Comparison of ENCODE assay signal across 7 mouse cellular contexts in genomic region chr1:167888816-167889215, GRCm38 (mm10).
DNase-seq lines count a peak whose midpoint lies in the region.

No protein-coding gene starts in this region.

- peak; percentile 48 for DNase-seq in ES-CJ7 (ENCODE audit: low read depth, low spot score)
- DNase-seq in ZHBTc4 (ENCODE audit: low read depth, low spot score): peak; percentile 22
- peak; percentile 63 for DNase-seq in hindbrain, embryonic 10.5 days (ENCODE audit: low spot score)
- peak; percentile 3 for DNase-seq in lung, postnatal 36 days
- no peak for DNase-seq in layer of hippocampus, postnatal 25 days (ENCODE audit: extremely low spot score in 1 of 2, low spot score in 1 of 2)
- no peak for DNase-seq in cerebellum, postnatal 36 days
- DNase-seq in B cell, adult 2 months: no peak

- 0 out of 2 replicates have a peak overlapping the region, but pooled peaks have one; percentile 42 for H3K27ac ChIP-seq in hindbrain, embryonic 10.5 days

- H3K4me3 ChIP-seq in hindbrain, embryonic 10.5 days: peak overlapping the region; percentile 34

- no peaks in the 10 kb centered on the region for H3K36me3 ChIP-seq in hindbrain, embryonic 10.5 days

- no peaks in the 10 kb centered on the region for H3K9me3 ChIP-seq in hindbrain, embryonic 10.5 days

- H3K27me3 ChIP-seq in hindbrain, embryonic 10.5 days (ENCODE audit: insufficient read depth, poor library complexity, severe bottlenecking): peaks cover 18% of the 10 kb centered on the region; the same call in 1 of the 2 replicates

- H3K4me1 ChIP-seq in hindbrain, embryonic 10.5 days (replicated peaks): peaks cover 11% of the 10 kb centered on the region

- WGBS in hindbrain, embryonic 10.5 days: 19% methylated on average over 9 of the region's 9 CpGs

Comparison
In these comparisons a context has a peak if more than half of its experiments do, and no peak if none do; other contexts are left out.
1. DNase-seq: peak in ES-CJ7 (single experiment), ZHBTc4 (single experiment), hindbrain, embryonic 10.5 days (single experiment) and lung, postnatal 36 days (single experiment); none in layer of hippocampus, postnatal 25 days (0 of 2), cerebellum, postnatal 36 days (0 of 2) and B cell, adult 2 months (0 of 2).